Mouse (Mus musculus): Measurements from ENCODE around the gene Scd3.

DNA sequence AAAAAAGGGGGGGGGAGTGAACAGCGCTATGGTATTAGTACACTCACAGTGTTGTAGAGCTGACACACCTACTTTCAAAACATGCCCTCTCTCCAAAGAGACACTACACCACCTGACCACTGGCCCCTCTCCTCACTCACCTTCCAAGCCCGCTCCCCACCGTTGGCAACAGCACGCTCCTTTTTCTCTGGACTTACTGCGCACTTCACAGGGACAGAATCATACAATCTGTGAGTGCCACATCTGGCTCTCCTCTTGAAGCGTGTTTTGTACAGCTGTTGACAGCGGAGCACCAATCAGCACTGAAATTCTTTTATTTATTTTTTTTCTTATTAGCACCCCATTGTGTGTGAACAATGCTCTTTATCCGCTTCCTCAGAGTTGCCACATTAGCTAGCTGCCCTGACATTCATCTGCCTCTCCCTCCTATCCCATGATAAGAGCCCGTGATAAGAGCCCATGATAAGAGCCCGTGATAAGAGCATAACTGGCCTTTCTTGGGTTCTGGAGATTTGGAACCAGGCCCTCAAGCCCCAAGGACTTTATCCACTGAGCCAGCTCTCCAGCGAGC is 43.4 kb downstream of the Scd3 start:
- TF ChIP-seq E2F4 (IDR thresholded peaks at IDR 0.05; ENCODE audit: insufficient read depth) (no peak), MYOG (IDR thresholded peaks at IDR 0.05; ENCODE audit: control insufficient read depth in 1 of 3, insufficient read depth in 1 of 3, insufficient read length in 2 of 3, low read depth in 2 of 3) (no peak), TCF12 (IDR thresholded peaks at IDR 0.05; ENCODE audit: insufficient read depth, poor library complexity, severe bottlenecking) (no peak)
